Mouse (Mus musculus) erythroblast, embryonic 14.5 days (primary cell): ENCODE measurements around the gene Krcc1.

Experiments used
- GATA1 ChIP-seq: IDR thresholded peaks from 2 replicates; pipeline ENCODE4 v1.6.1; 2012; ENCODE audit warnings: low read length, inconsistent platforms, mixed read lengths
- TAL1 ChIP-seq: IDR thresholded peaks from 3 replicates; pipeline ENCODE4 v1.6.1; 2012; ENCODE audit warnings: low read length, inconsistent platforms, mixed read lengths

GRCm38 (mm10) chr6:71242811-71243210 is 28.7 kb upstream of the Krcc1 start:
- TF ChIP-seq GATA1 (no peak), TAL1 (no peak)
